Mouse (Mus musculus): ENCODE measurements at regions not wholly inside any gene's neighbourhood (a gene's known extent, or its start where the extent isn't known, plus 50 kb on each side); places are given as distances from the start of the nearest gene placed in this dataset.
A peak's percentile ranks its signal among the peaks of the same experiment; 100 is the strongest.

GRCm38 (mm10) chr11:26826194-26826593 lies 232.4 kb upstream of the Vrk2 start:
- WGBS, result 90% methylated on average over 3 of the region's 3 CpGs
- ATAC-seq (ENCODE audit: low FRiP score), result no peak

GRCm38 (mm10) chr11:26824080-26824727 lies 230.4 kb upstream of the Vrk2 start:
- H3K27me3 ChIP-seq, result no peaks in the 10 kb centered on the region
- H3K4me2 ChIP-seq, result no peak overlapping the region
- H3K4me3 ChIP-seq (replicated peaks), result no peak overlapping the region
- no peaks in the 10 kb centered on the region for H3K36me3 ChIP-seq (replicated peaks)
- no peaks in the 10 kb centered on the region for H3K4me1 ChIP-seq
- H3K27ac ChIP-seq, result no peak overlapping the region
- no peaks in the 10 kb centered on the region for H3K9me3 ChIP-seq
- ATAC-seq (ENCODE audit: low FRiP score), result no peak
- 89% methylated on average over 8 of the region's 8 CpGs for WGBS
- no peak overlapping the region for H3K9ac ChIP-seq

More at GRCm38 (mm10) chr11:26826194-26826593, 232.4 kb upstream of the Vrk2 start:
- Histone ChIP-seq H3K9ac (no peak overlapping the region), H3K4me1 (no peaks in the 10 kb centered on the region), H3K9me3 (no peaks in the 10 kb centered on the region), H3K27me3 (no peaks in the 10 kb centered on the region), H3K36me3 (replicated peaks) (no peaks in the 10 kb centered on the region), H3K4me2 (no peak overlapping the region), H3K4me3 (replicated peaks) (no peak overlapping the region), H3K27ac (no peak overlapping the region)

GRCm38 (mm10) chr11:26821091-26821490 lies 227.3 kb upstream of the Vrk2 start:
- Histone ChIP-seq H3K4me3 (replicated peaks) (no peak overlapping the region), H3K4me1 (no peaks in the 10 kb centered on the region), H3K36me3 (replicated peaks) (no peaks in the 10 kb centered on the region), H3K9me3 (no peaks in the 10 kb centered on the region), H3K9ac (no peak overlapping the region), H3K27ac (no peak overlapping the region), H3K4me2 (no peak overlapping the region), H3K27me3 (no peaks in the 10 kb centered on the region)
- no peak for ATAC-seq (ENCODE audit: low FRiP score)
- 71% methylated on average over 1 of the region's 1 CpGs for WGBS

- Histone ChIP-seq H3K9ac (no peak overlapping the region), H3K27me3 (no peaks in the 10 kb centered on the region), H3K4me1 (no peaks in the 10 kb centered on the region), H3K36me3 (replicated peaks) (no peaks in the 10 kb centered on the region), H3K4me3 (replicated peaks) (no peak overlapping the region), H3K27ac (no peak overlapping the region), H3K9me3 (no peaks in the 10 kb centered on the region), H3K4me2 (no peak overlapping the region)
- no peak for ATAC-seq (ENCODE audit: low FRiP score)
These were observed 223.5 kb upstream of the Vrk2 start for GRCm38 (mm10) chr11:26817316-26817715.

GRCm38 (mm10) chr11:26815104-26815503 lies 221.3 kb upstream of the Vrk2 start:
- Histone ChIP-seq H3K4me2 (no peak overlapping the region), H3K27me3 (no peaks in the 10 kb centered on the region), H3K9me3 (no peaks in the 10 kb centered on the region), H3K36me3 (replicated peaks) (no peaks in the 10 kb centered on the region), H3K4me3 (replicated peaks) (no peak overlapping the region), H3K27ac (0 out of 2 replicates have a peak overlapping the region, but pooled peaks have one; percentile 21), H3K4me1 (no peaks in the 10 kb centered on the region), H3K9ac (no peak overlapping the region)
- WGBS, result 54% methylated on average over 8 of the region's 8 CpGs
- ATAC-seq (ENCODE audit: low FRiP score), result peak; percentile 56; the same call in 1 of the 2 replicates

- H3K27ac ChIP-seq, result 0 out of 2 replicates have a peak overlapping the region, but pooled peaks have one; percentile 4
These were observed 220.8 kb upstream of the Vrk2 start for GRCm38 (mm10) chr11:26814601-26815000.

GRCm38 (mm10) chr11:26802249-26802941 lies 208.6 kb upstream of the Vrk2 start:
- Histone ChIP-seq H3K36me3 (replicated peaks) (no peaks in the 10 kb centered on the region), H3K9ac (no peak overlapping the region), H3K9me3 (no peaks in the 10 kb centered on the region), H3K4me1 (peaks cover 13% of the 10 kb centered on the region), H3K4me3 (replicated peaks) (no peak overlapping the region), H3K27me3 (no peaks in the 10 kb centered on the region), H3K27ac (no peak overlapping the region), H3K4me2 (no peak overlapping the region)
- 86% methylated on average over 2 of the region's 2 CpGs for WGBS
- ATAC-seq (ENCODE audit: low FRiP score), result no peak

More at GRCm38 (mm10) chr11:26814601-26815000, 220.8 kb upstream of the Vrk2 start:
- no peak overlapping the region for H3K9ac ChIP-seq
- no peak overlapping the region for H3K4me3 ChIP-seq (replicated peaks)
- no peaks in the 10 kb centered on the region for H3K36me3 ChIP-seq (replicated peaks)
- H3K4me2 ChIP-seq, result no peak overlapping the region
- 90% methylated on average over 3 of the region's 3 CpGs for WGBS
- ATAC-seq (ENCODE audit: low FRiP score), result no peak
- no peaks in the 10 kb centered on the region for H3K4me1 ChIP-seq
- H3K27me3 ChIP-seq, result no peaks in the 10 kb centered on the region
- H3K9me3 ChIP-seq, result no peaks in the 10 kb centered on the region

GRCm38 (mm10) chr11:26800296-26800695 lies 206.5 kb upstream of the Vrk2 start:
- Histone ChIP-seq H3K27ac (no peak overlapping the region), H3K9me3 (no peaks in the 10 kb centered on the region), H3K36me3 (replicated peaks) (no peaks in the 10 kb centered on the region), H3K4me3 (replicated peaks) (no peak overlapping the region), H3K4me1 (peaks cover 7% of the 10 kb centered on the region; the same call in 1 of the 2 replicates), H3K27me3 (no peaks in the 10 kb centered on the region), H3K9ac (no peak overlapping the region), H3K4me2 (no peak overlapping the region)
- WGBS, result 20% methylated on average over 2 of the region's 2 CpGs
- ATAC-seq (ENCODE audit: low FRiP score), result no peak

GRCm38 (mm10) chr11:26794629-26794966 lies 200.8 kb upstream of the Vrk2 start:
- H3K9ac ChIP-seq, result no peak overlapping the region
- H3K4me1 ChIP-seq, result no peaks in the 10 kb centered on the region
- H3K4me2 ChIP-seq, result no peak overlapping the region
- H3K9me3 ChIP-seq, result no peaks in the 10 kb centered on the region
- H3K36me3 ChIP-seq (replicated peaks), result no peaks in the 10 kb centered on the region
- H3K27me3 ChIP-seq, result no peaks in the 10 kb centered on the region
- 0 out of 2 replicates have a peak, but pooled peaks have one; percentile 33 for ATAC-seq (ENCODE audit: low FRiP score)
- no peak overlapping the region for H3K27ac ChIP-seq
- no peak overlapping the region for H3K4me3 ChIP-seq (replicated peaks)
- WGBS, result 89% methylated on average over 3 of the region's 3 CpGs

GRCm38 (mm10) chr11:26793928-26794628 lies 200.3 kb upstream of the Vrk2 start:
- no peak overlapping the region for H3K4me3 ChIP-seq (replicated peaks)
- WGBS, result 75% methylated on average over 3 of the region's 3 CpGs
- peak; percentile 67 for ATAC-seq (ENCODE audit: low FRiP score)

GRCm38 (mm10) chr11:26789281-26789680 lies 195.5 kb upstream of the Vrk2 start:
- Histone ChIP-seq H3K4me1 (no peaks in the 10 kb centered on the region), H3K4me2 (no peak overlapping the region), H3K9ac (no peak overlapping the region), H3K27ac (no peak overlapping the region), H3K36me3 (replicated peaks) (no peaks in the 10 kb centered on the region), H3K9me3 (no peaks in the 10 kb centered on the region), H3K27me3 (no peaks in the 10 kb centered on the region), H3K4me3 (replicated peaks) (no peak overlapping the region)
- WGBS, result 64% methylated on average over 2 of the region's 2 CpGs
- ATAC-seq (ENCODE audit: low FRiP score), result no peak

More at GRCm38 (mm10) chr11:26793928-26794628, 200.3 kb upstream of the Vrk2 start:
- Histone ChIP-seq H3K9me3 (no peaks in the 10 kb centered on the region), H3K27ac (no peak overlapping the region), H3K9ac (no peak overlapping the region), H3K27me3 (no peaks in the 10 kb centered on the region), H3K36me3 (replicated peaks) (no peaks in the 10 kb centered on the region), H3K4me2 (no peak overlapping the region), H3K4me1 (no peaks in the 10 kb centered on the region)

GRCm38 (mm10) chr11:26785164-26785563 lies 191.4 kb upstream of the Vrk2 start:
- 24% methylated on average over 1 of the region's 1 CpGs for WGBS
- Histone ChIP-seq H3K4me2 (no peak overlapping the region), H3K4me3 (replicated peaks) (no peak overlapping the region), H3K4me1 (no peaks in the 10 kb centered on the region), H3K27me3 (no peaks in the 10 kb centered on the region), H3K27ac (no peak overlapping the region), H3K9me3 (no peaks in the 10 kb centered on the region), H3K36me3 (replicated peaks) (no peaks in the 10 kb centered on the region), H3K9ac (no peak overlapping the region)
- ATAC-seq (ENCODE audit: low FRiP score), result peak; percentile 86

Data from forebrain, embryonic 12.5 days (tissue).